Mouse (Mus musculus) heart, adult 2 months (tissue): ENCODE data around the gene Coa4.

Source experiments
- CTCF ChIP-seq: fragments of 200-600 bp; IDR thresholded peaks from 2 replicates; pipeline ENCODE4 v1.8.1; 2022; ENCODE audit warnings: antibody characterized with exemption, mild to moderate bottlenecking, moderate library complexity
- EP300 ChIP-seq: fragments of 200-500 bp; IDR thresholded peaks from 2 replicates; pipeline ENCODE4 v1.6.1; 2011; ENCODE audit warnings: low read depth, low read length, control low read depth; ENCODE audit not compliant: insufficient read depth
- POLR2A ChIP-seq: fragments of 200-500 bp; IDR thresholded peaks from 2 replicates; pipeline ENCODE4 v1.6.1; 2011; ENCODE audit warnings: mild to moderate bottlenecking, low read depth, low read length, control low read depth; ENCODE audit not compliant: insufficient read depth

DNA sequence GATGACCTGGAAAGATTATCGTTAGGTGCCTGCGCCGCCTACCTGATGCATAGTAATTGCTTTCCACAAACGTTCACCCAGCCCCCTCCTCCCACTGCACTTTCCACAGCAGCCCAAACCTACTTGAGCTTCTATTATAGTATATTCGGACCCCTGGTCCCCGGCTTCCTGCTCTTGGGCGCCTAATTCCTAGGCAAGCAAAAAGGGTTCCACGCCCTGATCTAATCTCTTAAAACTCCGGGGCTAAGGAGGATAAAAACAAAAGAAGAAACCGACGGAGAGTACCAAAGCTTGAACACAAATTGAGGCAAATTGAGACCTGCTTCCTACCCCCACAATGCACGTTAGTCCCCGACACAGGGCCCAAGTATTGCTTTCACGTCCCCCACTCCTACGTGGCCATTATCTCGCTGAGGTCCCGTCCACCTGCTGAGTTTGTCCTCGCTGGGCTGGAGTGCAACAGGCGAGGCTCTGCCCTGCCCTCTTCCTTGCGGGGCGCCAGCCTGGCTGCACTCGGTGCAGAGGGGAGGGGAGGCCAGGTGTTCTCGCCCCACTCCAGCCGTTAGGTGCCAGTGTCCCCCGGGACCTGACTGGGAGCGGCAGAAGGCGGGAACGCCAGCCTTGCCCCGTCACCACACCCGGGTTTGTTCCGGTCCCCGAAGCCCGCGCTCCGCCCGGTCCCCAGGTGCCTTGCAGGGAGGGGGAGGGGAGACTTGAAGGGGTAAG lies 44.3 kb upstream of the Coa4 start:
- TF ChIP-seq CTCF (no peak), EP300 (no peak), POLR2A (no peak)
